Mouse (Mus musculus): ENCODE results near the gene Wdr93. TPM values are rescaled to one million over a fixed set of nuclear protein-coding genes. Genes with fewer than 3 reads are reported as not detected.

The Wdr93 gene
- total and polyA plus RNA-seq, 3 experiments, result 0.10 to 0.31 TPM; not detected in 1

DNA sequence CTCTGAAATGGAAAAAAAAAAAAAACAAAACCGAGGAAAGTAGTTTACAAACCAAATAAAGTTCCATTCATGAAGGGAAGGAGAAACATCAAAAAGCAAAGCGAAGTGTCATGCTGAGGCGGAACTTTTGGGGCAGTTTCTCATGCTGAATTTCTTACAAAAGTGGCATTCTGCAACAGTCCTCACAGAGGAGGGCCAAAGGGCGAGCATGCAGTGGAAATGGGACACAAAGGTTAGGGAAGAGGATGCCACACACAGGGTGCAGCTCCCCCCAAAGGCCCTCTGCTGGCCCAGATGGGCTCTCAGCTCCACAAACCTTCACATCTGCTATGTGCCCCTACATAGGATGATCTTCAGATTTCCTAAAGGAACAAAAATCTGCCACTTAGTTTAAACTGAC is 2.7 kb upstream of the Wdr93 start:
- Histone ChIP-seq H3K36me3 (ENCODE audit: control insufficient read depth, insufficient read depth, low read length) (no peaks in the 10 kb centered on the region), H3K4me1 (ENCODE audit: control insufficient read depth, insufficient read depth, low read length) (peaks cover 2% of the 10 kb centered on the region; the same call in 1 of the 2 replicates), H3K4me3 (no peak overlapping the region), H3K27ac (no peak overlapping the region), H3K27me3 (ENCODE audit: control insufficient read depth, insufficient read depth, low read length) (no peaks in the 10 kb centered on the region), H3K79me2 (replicated peaks; ENCODE audit: control insufficient read depth, insufficient read depth, low read length) (no peaks in the 10 kb centered on the region), H3K9ac (ENCODE audit: low read depth, low read length) (no peak overlapping the region)
- DNase-seq, result no peak
- TF ChIP-seq EP300 (IDR thresholded peaks at IDR 0.05; ENCODE audit: insufficient read depth, low read depth, low read length) (no peak), POLR2A (IDR thresholded peaks at IDR 0.05; ENCODE audit: insufficient read depth, low read depth, low read length) (no peak), CTCF (IDR thresholded peaks at IDR 0.05) (no peak)
- intact Hi-C loops (cut with DNase I), result no loop called here
- WGBS, result 76% methylated on average over 4 of the region's 4 CpGs

DNA sequence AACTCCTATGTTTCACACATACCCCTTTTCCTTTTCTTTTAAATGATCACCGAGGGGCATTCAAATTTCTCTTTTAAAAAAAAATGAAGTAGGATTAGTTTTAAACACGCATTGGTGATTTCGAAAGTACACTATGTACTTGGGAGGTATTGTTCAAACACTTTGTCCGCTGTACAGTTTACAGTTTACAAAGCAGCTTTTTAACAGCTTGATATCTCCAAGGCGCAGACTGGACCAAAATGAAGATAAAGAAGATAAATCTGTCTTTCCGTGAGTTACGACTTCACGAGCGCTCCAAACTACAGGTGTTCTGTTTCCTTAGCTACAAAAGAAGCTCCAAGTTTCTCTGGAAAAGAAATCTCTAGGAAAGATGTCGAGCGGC is 695 bp upstream of the Wdr93 start:
- TF ChIP-seq CTCF (IDR thresholded peaks at IDR 0.05) (no peak), POLR2A (IDR thresholded peaks at IDR 0.05; ENCODE audit: insufficient read depth, low read depth, low read length) (no peak), EP300 (IDR thresholded peaks at IDR 0.05; ENCODE audit: insufficient read depth, low read depth, low read length) (no peak)
- H3K79me2 ChIP-seq (replicated peaks; ENCODE audit: control insufficient read depth, insufficient read depth, low read length), result no peaks in the 10 kb centered on the region

DNA sequence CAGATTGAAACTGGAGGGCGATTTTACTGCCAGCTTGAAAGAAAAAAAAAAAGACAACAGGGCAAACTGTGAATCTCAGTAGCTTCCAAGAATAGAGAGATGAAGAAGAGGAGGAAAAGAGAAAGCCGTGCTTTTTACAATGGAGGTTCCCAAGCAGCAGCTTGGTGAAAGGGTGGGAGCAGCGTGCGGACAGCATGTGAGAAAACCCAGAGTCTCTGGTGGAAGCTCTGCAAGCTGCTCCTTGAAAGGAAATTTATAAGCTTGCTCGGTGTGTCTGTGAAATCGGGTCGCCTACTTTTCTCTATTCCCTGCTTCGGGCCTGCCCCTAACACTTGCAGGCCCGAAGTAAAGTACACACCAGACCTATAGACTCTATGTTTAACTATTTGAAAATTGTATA is 1.1 kb downstream of the Wdr93 start:
- intact Hi-C loops (cut with DNase I), result no loop called here
- Histone ChIP-seq H3K27ac (no peak overlapping the region), H3K27me3 (ENCODE audit: control insufficient read depth, insufficient read depth, low read length) (no peaks in the 10 kb centered on the region), H3K9ac (ENCODE audit: low read depth, low read length) (no peak overlapping the region), H3K4me3 (no peak overlapping the region), H3K36me3 (ENCODE audit: control insufficient read depth, insufficient read depth, low read length) (no peaks in the 10 kb centered on the region), H3K79me2 (replicated peaks; ENCODE audit: control insufficient read depth, insufficient read depth, low read length) (no peaks in the 10 kb centered on the region), H3K4me1 (ENCODE audit: control insufficient read depth, insufficient read depth, low read length) (peaks cover 2% of the 10 kb centered on the region; the same call in 1 of the 2 replicates)
- TF ChIP-seq CTCF (IDR thresholded peaks at IDR 0.05), result no peak
- no peak for TF ChIP-seq EP300 (IDR thresholded peaks at IDR 0.05; ENCODE audit: insufficient read depth, low read depth, low read length)
- no peak for TF ChIP-seq POLR2A (IDR thresholded peaks at IDR 0.05; ENCODE audit: insufficient read depth, low read depth, low read length)
- WGBS, result 89% methylated on average over 9 of the region's 9 CpGs
- DNase-seq, result no peak

More for the DNA sequence above, 695 bp upstream of the Wdr93 start:
- peaks cover 2% of the 10 kb centered on the region; the same call in 1 of the 2 replicates for H3K4me1 ChIP-seq (ENCODE audit: control insufficient read depth, insufficient read depth, low read length)
- 20% methylated on average over 11 of the region's 11 CpGs for WGBS
- intact Hi-C loops (cut with DNase I), result no loop called here
- peak overlapping the region; percentile 67; the same call in 1 of the 2 replicates for H3K9ac ChIP-seq (ENCODE audit: low read depth, low read length)
- H3K27me3 ChIP-seq (ENCODE audit: control insufficient read depth, insufficient read depth, low read length), result no peaks in the 10 kb centered on the region
- no peak overlapping the region for H3K27ac ChIP-seq
- peak overlapping the region; percentile 73 for H3K4me3 ChIP-seq
- DNase-seq, result no peak
- H3K36me3 ChIP-seq (ENCODE audit: control insufficient read depth, insufficient read depth, low read length), result no peaks in the 10 kb centered on the region

DNA sequence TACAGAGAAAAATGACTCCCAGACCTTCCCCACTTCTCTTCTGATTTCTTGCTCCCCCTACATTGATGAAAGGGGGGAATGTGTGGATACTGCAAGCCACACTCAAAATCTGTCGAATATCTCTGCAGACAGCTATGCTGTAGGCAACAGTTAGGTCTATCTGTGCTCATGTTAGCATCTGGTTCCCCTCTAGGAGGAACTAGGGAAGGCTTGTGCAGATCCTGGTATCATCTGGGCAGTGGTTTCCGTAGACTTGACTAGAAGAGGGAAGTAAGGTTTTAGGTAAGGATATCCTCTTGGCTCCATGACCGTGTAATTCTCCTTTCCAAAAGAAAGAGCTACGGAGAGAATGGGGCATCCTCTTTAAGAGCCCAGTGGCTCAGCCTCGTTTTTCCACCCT is 1.6 kb downstream of the Wdr93 start:
- TF ChIP-seq EP300 (IDR thresholded peaks at IDR 0.05; ENCODE audit: insufficient read depth, low read depth, low read length) (no peak), CTCF (IDR thresholded peaks at IDR 0.05) (no peak), POLR2A (IDR thresholded peaks at IDR 0.05; ENCODE audit: insufficient read depth, low read depth, low read length) (no peak)
- no peak for DNase-seq
- H3K4me3 ChIP-seq, result no peak overlapping the region
- H3K27ac ChIP-seq, result no peak overlapping the region
- no peaks in the 10 kb centered on the region for H3K27me3 ChIP-seq (ENCODE audit: control insufficient read depth, insufficient read depth, low read length)
- no peak overlapping the region for H3K9ac ChIP-seq (ENCODE audit: low read depth, low read length)
- H3K79me2 ChIP-seq (replicated peaks; ENCODE audit: control insufficient read depth, insufficient read depth, low read length), result no peaks in the 10 kb centered on the region
- H3K4me1 ChIP-seq (ENCODE audit: control insufficient read depth, insufficient read depth, low read length), result peaks cover 2% of the 10 kb centered on the region; the same call in 1 of the 2 replicates
- intact Hi-C loops (cut with DNase I), result no loop called here
- H3K36me3 ChIP-seq (ENCODE audit: control insufficient read depth, insufficient read depth, low read length), result no peaks in the 10 kb centered on the region
- 51% methylated on average over 5 of the region's 5 CpGs for WGBS

DNA sequence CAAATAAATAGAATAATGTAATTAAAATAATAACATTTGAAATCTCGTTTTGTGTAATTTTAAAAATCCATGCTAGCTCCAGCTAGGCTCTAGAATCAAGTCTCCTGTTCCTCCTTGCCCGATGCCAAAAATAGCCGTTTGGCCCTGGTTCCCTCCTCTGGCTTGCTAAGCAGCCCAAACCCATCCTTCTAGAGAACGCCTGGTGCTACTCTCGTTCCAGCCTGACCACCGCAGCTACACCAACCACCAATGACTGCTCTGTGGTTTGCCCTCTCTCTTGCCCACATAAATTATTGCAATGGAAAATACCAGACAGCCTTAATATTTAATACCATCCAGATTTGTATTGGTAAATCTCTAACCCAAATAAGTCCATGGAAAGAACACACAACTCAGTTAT is 4.7 kb downstream of the Wdr93 start:
- Histone ChIP-seq H3K27ac (no peak overlapping the region), H3K27me3 (ENCODE audit: control insufficient read depth, insufficient read depth, low read length) (no peaks in the 10 kb centered on the region), H3K79me2 (replicated peaks; ENCODE audit: control insufficient read depth, insufficient read depth, low read length) (no peaks in the 10 kb centered on the region), H3K9ac (ENCODE audit: low read depth, low read length) (no peak overlapping the region), H3K36me3 (ENCODE audit: control insufficient read depth, insufficient read depth, low read length) (no peaks in the 10 kb centered on the region), H3K4me1 (ENCODE audit: control insufficient read depth, insufficient read depth, low read length) (peaks cover 2% of the 10 kb centered on the region; the same call in 1 of the 2 replicates), H3K4me3 (no peak overlapping the region)
- 50% methylated on average over 6 of the region's 6 CpGs for WGBS
- TF ChIP-seq CTCF (IDR thresholded peaks at IDR 0.05), result no peak
- intact Hi-C loops (cut with DNase I), result no loop called here
- no peak for DNase-seq

DNA sequence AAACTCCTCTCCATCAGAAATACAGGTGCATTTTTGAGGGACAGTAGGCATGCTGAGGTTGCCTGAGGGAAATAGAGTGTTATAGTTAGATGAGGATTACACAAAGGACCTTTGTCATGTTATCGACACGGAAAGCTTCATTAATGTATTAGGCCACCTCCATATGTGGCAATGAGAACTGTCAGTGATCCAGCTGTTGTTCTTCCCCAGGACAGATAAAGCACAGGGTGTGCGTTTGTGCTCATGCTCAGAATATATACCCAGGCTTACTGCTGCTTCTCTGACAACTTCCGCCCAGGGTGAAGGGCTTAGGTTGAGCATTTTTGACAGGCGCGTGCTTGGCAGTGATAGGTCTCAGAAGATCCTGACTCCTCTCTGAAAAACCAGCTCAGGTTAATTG is 6.5 kb downstream of the Wdr93 start:
- DNase-seq, result no peak
- no peak overlapping the region for H3K9ac ChIP-seq (ENCODE audit: low read depth, low read length)
- H3K4me1 ChIP-seq (ENCODE audit: control insufficient read depth, insufficient read depth, low read length), result no peaks in the 10 kb centered on the region
- no peaks in the 10 kb centered on the region for H3K79me2 ChIP-seq (replicated peaks; ENCODE audit: control insufficient read depth, insufficient read depth, low read length)
- 82% methylated on average over 6 of the region's 6 CpGs for WGBS
- no peak overlapping the region for H3K27ac ChIP-seq
- TF ChIP-seq CTCF (IDR thresholded peaks at IDR 0.05) (no peak), POLR2A (IDR thresholded peaks at IDR 0.05; ENCODE audit: insufficient read depth, low read depth, low read length) (no peak), EP300 (IDR thresholded peaks at IDR 0.05; ENCODE audit: insufficient read depth, low read depth, low read length) (no peak)
- intact Hi-C loops (cut with DNase I), result no loop called here
- no peak overlapping the region for H3K4me3 ChIP-seq
- no peaks in the 10 kb centered on the region for H3K36me3 ChIP-seq (ENCODE audit: control insufficient read depth, insufficient read depth, low read length)
- no peaks in the 10 kb centered on the region for H3K27me3 ChIP-seq (ENCODE audit: control insufficient read depth, insufficient read depth, low read length)
